Mouse (Mus musculus) lung, adult 2 months (tissue): Measurements from ENCODE around the gene Defb42. TPM values are rescaled to one million over a fixed set of nuclear protein-coding genes. Genes with fewer than 3 reads are reported as not detected.

Experiments
- DNase-seq: peaks from one replicate; pipeline ENCODE4 v3.0.0; 2022
- H3K4me1 ChIP-seq: fragments of 200-500 bp; 2 replicates; pipeline ENCODE4 v1.6.1; 2011; ENCODE audit warnings: low read length; ENCODE audit not compliant: control insufficient read depth, insufficient read depth
- H3K4me3 ChIP-seq: fragments of 200-500 bp; replicated peaks from 2 replicates; pipeline ENCODE3; 2011; ENCODE audit warnings: low read depth, mild to moderate bottlenecking, control low read depth, low read length; ENCODE audit errors: extremely low read depth
- CTCF ChIP-seq: fragments of 200-500 bp; IDR thresholded peaks from 2 replicates; pipeline ENCODE4 v1.5.1; 2011; ENCODE audit warnings: mild to moderate bottlenecking, low read length, control low read depth; ENCODE audit not compliant: insufficient read depth
- POLR2A ChIP-seq: fragments of 200-500 bp; IDR thresholded peaks from 2 replicates; pipeline ENCODE4 v1.6.1; 2011; ENCODE audit warnings: low read depth, mild to moderate bottlenecking, control low read depth, low read length, borderline replicate concordance; ENCODE audit errors: extremely low read depth
- WGBS: fragments of 180-500 bp; shearing (Covaris S2); methylation state at CpG from one replicate; pipeline ENCODE4 v1.1.7; 2018; 5-methylcytosine and 5-hydroxymethylcytosine counted together
- polyA plus RNA-seq: library from polyadenylated mRNA; depleted of rRNA; stranded (reverse); fragments of >200 nt; gene quantifications from 2 replicates; pipeline ENCODE4 v1.2.3, GENCODE M21; 2012; rRNA removed

Defb42 gene
- polyA plus RNA-seq, result 0.76 TPM in 1 of 2 replicates, not detected in the other

DNA sequence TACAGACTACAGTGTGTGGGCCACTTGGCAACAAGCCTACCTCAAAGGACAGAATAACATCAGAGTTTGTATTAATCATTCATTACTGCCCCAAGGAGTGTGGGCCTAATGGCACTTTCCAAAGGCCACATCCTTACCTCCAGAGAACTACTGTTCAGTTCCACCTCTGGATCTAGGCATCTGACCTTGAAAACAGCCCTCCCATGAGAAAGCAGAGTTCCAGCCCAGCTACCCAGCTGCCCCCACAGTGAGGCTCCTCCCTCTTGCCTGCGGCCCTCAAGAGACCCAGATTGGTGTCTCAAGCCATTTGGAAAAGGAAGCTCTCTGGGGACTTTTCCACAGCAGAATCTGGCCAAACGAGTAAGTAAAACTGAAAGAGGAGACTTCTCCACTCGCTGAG lies at the start of gene Defb42:
Gene Defb42, plus strand, starts transcription at position 301 of the 400 bp plus-strand sequence.
- no peak for TF ChIP-seq POLR2A
- no peak for TF ChIP-seq CTCF

DNA sequence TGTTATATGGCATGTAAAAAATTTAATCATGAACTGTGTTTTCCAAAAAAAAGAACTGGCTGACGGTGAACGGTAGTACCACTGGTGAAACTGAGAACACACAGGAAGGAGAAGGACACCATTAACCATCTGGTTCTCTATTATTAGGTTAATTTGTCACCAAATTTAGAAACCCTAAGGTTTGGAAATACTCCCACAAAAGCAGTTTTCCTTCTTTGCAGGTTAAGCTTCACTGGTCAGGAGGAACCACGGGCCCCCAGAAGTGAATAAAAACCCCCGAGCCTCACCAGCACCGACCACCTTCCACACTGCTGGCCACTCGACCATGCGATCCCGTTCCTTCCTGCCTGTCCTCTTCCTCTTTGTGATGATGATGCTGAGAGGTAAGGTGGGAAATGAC lies 49.0 kb upstream of the Defb42 start, which contains the start of gene Defb47:
Gene Defb47, plus strand, starts transcription at position 301 of the 400 bp plus-strand sequence.
- DNase-seq, result no peak
- TF ChIP-seq CTCF (no peak), POLR2A (no peak)
- 71% methylated on average over 8 of the region's 8 CpGs for WGBS
- H3K4me3 ChIP-seq, result no peak within 1 kb of the TSS
- no peaks in the 10 kb centered on the region for H3K4me1 ChIP-seq

More for the DNA sequence above, at the start of gene Defb42:
- WGBS, result 55% methylated on average over 3 of the region's 3 CpGs
- Histone ChIP-seq H3K4me3 (no peak within 1 kb of the TSS), H3K4me1 (no peaks in the 10 kb centered on the region)
- no peak for DNase-seq

DNA sequence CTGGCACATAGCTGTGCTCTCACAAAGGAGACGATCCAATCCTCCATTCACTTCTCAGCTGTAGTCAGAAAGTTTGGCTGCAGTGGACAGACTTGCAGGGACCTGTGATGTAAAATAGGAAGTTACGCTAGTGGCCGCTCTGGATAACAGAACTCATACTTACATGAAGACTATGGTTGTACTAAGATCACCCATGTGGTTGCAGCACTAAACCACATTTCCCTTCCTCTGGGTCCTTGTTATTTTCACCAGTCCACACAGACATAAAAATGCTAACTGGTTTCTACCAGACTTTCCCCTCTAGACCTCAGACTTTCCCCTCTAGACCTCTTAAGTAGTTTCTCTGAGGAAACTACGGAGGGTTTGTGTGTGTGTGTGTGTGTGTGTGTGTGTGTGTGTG lies 47.8 kb upstream of the Defb42 start:
- Histone ChIP-seq H3K4me3 (no peak overlapping the region), H3K4me1 (no peaks in the 10 kb centered on the region)
- 82% methylated on average over 4 of the region's 4 CpGs for WGBS
- DNase-seq, result no peak
- TF ChIP-seq CTCF, result no peak
- TF ChIP-seq POLR2A, result no peak

DNA sequence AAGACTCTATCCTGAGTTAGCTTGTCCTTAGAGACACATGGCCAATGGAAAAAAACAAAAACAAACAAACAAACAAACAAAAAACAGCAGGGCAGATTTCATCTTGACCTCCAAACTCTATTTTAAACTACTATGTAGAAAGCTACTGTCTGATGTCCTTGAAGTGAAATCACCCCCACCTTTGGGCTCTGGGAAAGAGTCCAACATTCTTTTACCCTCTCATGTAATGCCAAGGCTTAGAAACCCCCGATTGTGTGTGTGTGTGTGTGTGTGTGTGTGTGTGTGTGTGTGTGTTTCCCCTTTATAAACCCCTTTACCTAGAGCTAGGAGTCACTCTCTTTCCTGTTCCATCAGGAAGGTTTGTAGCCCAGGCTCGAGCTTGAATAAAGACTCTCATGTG lies 44.2 kb upstream of the Defb42 start:
- H3K4me1 ChIP-seq, result no peaks in the 10 kb centered on the region
- H3K4me3 ChIP-seq, result no peak overlapping the region
- 22% methylated on average over 2 of the region's 2 CpGs for WGBS
- no peak for DNase-seq
- TF ChIP-seq POLR2A (no peak), CTCF (no peak)

DNA sequence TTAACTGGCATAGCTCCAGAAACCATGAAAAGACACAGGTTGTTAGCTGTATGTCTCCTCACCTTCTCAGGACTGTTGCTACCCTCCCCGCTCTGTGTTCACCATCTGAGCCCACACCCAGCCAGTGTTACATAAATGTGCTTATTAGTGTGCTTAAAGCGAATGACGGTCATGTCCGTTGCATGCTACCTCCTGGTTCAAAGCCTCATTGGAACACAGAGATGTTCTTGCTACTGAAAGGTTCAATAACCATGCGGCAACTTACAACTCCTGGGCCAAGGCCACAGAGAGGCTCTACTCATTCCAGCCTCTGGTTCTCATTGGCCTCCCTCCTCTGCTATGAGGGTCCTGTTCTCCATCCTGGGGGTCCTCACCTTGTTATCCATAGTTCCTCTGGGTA lies 35.3 kb upstream of the Defb42 start, which contains the start of gene Defb43:
Gene Defb43, plus strand, starts transcription at position 301 of the 400 bp plus-strand sequence.
- no peak for DNase-seq
- H3K4me1 ChIP-seq, result no peaks in the 10 kb centered on the region
- TF ChIP-seq POLR2A (no peak), CTCF (no peak)
- H3K4me3 ChIP-seq, result no peak within 1 kb of the TSS
- WGBS, result 93% methylated on average over 5 of the region's 5 CpGs

DNA sequence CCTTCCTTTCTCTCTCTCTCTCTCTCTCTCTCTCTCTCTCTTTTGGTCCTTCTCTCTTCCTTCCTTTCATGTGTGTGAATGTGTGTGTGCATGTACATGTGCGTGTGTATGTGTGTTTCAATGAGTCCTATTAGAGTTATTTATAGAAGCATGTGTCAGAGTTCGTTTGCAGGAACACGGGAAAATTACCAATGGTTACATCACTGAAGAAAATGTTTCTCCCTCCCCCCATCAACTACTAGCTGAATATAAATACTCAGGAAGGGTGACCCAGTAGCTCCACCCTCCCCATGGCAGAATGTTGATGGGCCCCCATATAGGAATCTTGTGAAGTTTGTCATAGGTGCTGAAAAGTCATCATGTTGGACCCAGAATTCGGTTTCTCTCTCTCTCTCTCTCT lies 33.7 kb upstream of the Defb42 start:
- H3K4me1 ChIP-seq, result no peaks in the 10 kb centered on the region
- no peak for DNase-seq
- no peak for TF ChIP-seq CTCF
- TF ChIP-seq POLR2A, result no peak
- H3K4me3 ChIP-seq, result no peak overlapping the region
- 53% methylated on average over 4 of the region's 4 CpGs for WGBS

DNA sequence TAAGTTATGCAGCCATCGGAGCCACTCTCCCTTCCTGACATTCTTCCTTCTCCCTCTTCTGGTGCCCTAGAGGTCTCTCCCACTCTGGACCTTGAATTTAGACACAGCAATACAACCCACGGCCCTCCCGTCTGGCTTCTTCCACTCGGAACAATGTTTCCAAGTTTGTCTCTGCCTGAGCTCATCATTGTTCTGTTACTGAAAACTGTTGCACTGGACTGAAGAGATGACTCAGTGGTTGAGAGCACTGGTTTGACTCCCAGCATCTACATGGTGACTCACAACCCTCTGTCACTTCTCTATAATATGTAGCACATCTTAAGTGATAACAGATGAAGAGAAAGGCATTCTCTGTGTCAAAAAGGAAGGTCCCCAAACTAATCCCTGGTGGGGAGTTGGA lies 32.1 kb upstream of the Defb42 start:
- no peak for DNase-seq
- TF ChIP-seq CTCF (no peak), POLR2A (no peak)
- H3K4me1 ChIP-seq, result no peaks in the 10 kb centered on the region
- no peak overlapping the region for H3K4me3 ChIP-seq
- WGBS, result 65% methylated on average over 4 of the region's 4 CpGs

DNA sequence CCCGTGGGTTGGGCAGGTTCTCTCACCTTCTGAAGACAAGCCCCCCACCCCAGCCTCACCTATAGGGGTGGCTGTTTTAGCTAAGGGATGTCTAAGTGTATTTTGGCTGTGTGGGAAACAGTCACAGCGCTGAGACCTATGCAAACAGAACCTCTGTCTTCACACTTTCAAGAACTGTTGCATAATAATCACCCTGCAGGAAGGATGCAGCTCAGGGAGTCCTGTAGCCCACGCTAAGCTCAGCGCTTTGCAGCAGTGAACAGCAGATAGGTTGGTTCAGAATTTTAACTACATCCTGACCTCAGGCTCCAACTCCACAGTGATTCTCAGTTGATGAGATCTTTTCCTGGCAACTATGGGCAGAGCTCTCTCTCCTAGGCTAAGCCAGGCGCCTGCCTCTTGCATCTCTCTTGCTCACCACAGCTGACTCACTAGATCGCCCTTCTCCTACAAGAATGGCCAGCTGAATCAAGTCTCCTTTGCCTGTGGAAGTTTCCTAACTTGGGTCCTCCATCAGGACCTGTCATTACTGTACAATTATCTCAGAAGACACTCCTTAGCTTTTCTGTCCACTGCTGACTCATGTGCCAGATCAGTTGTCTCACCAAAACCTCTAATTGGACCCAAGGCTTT lies 26.2 kb upstream of the Defb42 start:
- no peak for TF ChIP-seq POLR2A
- no peak for TF ChIP-seq CTCF
- 42% methylated on average over 6 of the region's 6 CpGs for WGBS
- no peak overlapping the region for H3K4me3 ChIP-seq
- DNase-seq, result no peak
- H3K4me1 ChIP-seq, result no peaks in the 10 kb centered on the region

- WGBS, result 69% methylated on average over 13 of the region's 14 CpGs
- TF ChIP-seq POLR2A (no peak), CTCF (no peak)
- DNase-seq, result no peak
Observed at GRCm38 (mm10) chr14:63049910-63050370, 3.1 kb downstream of the Defb42 start, which contains the start of gene Defb30. Gene Defb30 (minus strand): TSS chr14:63049960.

GRCm38 (mm10) chr14:63050769-63051168 lies 4.0 kb downstream of the Defb42 start:
- WGBS, result 29% methylated on average over 5 of the region's 5 CpGs

More at GRCm38 (mm10) chr14:63049910-63050370, 3.1 kb downstream of the Defb42 start, which contains the start of gene Defb30:
- Histone ChIP-seq H3K4me3 (no peak within 1 kb of the TSS), H3K4me1 (no peaks in the 10 kb centered on the region)

More at GRCm38 (mm10) chr14:63050769-63051168, 4.0 kb downstream of the Defb42 start:
- H3K4me3 ChIP-seq, result no peak overlapping the region
- DNase-seq, result peak; percentile 68
- no peaks in the 10 kb centered on the region for H3K4me1 ChIP-seq
- TF ChIP-seq POLR2A (no peak), CTCF (peak; percentile 77)
